Mouse (Mus musculus): Measurements from ENCODE around the gene Muc2. TPM values are rescaled to one million over a fixed set of nuclear protein-coding genes. Genes with fewer than 3 reads are reported as not detected.

The Muc2 gene
- 0.87 and 0.89 TPM in 2 replicates for polyA plus RNA-seq (2012; rRNA removed)

DNA sequence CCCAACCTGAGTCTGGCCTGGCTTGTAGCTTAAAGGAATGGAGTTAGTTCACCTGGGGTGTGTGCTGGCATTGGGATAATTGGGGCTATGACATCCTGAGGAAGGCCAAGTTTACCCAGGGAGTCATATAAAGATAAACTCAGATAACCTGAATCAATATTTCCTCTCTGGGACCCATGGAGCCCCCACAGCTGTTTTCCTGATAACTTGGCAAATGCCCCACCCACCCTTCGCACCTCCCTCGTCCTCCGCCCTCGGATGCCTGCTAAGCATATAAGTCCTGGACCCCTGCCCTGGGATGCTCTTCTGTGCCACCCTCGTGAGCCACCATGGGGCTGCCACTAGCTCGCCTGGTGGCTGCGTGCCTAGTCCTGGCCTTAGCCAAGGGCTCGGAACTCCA is at the start of gene Muc2:
TSS of gene Muc2 (plus strand) at position 301 of the 400 bp plus-strand sequence.

DNA sequence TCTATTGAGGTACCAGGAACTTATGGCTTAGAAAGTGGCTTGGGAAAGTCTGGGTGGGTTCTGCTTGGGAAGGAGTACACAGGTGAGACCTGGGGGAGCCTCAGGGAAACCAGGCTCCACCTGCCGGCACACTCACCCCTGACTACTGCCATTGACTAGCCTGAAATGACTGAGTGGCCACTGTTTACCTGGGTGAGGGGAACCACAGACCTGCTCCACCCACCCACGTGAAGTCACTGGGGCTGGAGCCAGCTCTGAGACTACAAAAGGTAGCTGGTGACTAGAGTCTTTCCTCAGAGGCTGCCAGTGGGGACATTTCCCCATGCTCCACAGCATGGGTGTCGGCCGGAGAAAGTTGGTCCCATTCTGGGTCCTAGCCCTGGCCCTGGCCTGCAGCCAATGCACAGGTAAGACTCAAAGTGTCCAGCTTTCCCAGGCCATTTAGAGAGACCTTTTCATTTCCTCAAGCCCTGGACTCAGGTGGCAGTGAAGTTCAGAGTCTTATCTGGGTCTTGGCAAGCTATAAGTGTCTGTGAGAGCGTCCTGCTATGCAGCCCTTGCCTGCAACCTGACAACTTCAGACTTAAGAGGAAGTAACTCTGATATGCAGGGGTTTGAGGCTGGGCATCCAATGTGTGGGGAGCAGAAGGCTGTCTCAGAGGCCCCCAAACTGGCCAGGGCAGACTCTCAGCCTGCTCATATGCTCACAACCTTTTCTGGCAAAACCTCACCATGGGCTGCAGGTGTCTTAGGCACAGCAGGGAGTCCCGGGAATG is 98.7 kb downstream of the Muc2 start, which contains the start of gene Muc5ac:
TSS of gene Muc5ac (plus strand) at position 296 of the 776 bp plus-strand sequence.

Other genes with a start within 250 kb of the Muc2 start
- gene Pidd1, start 246.3 kb upstream of the Muc2 start, polyA plus RNA-seq (2012; rRNA removed) = 9.0 and 10.0 TPM in 2 replicates
- gene Rplp2, start 243.0 kb upstream of the Muc2 start, polyA plus RNA-seq (2012; rRNA removed) = 868 and 877 TPM in 2 replicates
- gene Pnpla2, start 235.1 kb upstream of the Muc2 start, polyA plus RNA-seq (2012; rRNA removed) = 14.3 and 15.6 TPM in 2 replicates
- gene Cracr2b, start 229.2 kb upstream of the Muc2 start, polyA plus RNA-seq (2012; rRNA removed) = 4.8 TPM in 2 replicates
- gene Cd151, start 222.9 kb upstream of the Muc2 start, polyA plus RNA-seq (2012; rRNA removed) = 92.5 and 94.0 TPM in 2 replicates
- gene Polr2l, start 215.2 kb upstream of the Muc2 start, polyA plus RNA-seq (2012; rRNA removed) = 52.4 and 53.0 TPM in 2 replicates
- 56.0 and 60.4 TPM in 2 replicates for gene Tspan4, start 215.1 kb upstream of the Muc2 start, polyA plus RNA-seq (2012; rRNA removed)
- 37.0 and 39.7 TPM in 2 replicates for gene Chid1, start 150.5 kb upstream of the Muc2 start, polyA plus RNA-seq (2012; rRNA removed)
- 49.9 and 53.1 TPM in 2 replicates for gene Ap2a2, start 128.2 kb upstream of the Muc2 start, polyA plus RNA-seq (2012; rRNA removed)
- 0.03 TPM in 2 replicates for gene Muc6, start 35.0 kb upstream of the Muc2 start, polyA plus RNA-seq (2012; rRNA removed)
- gene Muc5ac, start 98.6 kb downstream of the Muc2 start, polyA plus RNA-seq (2012; rRNA removed) = not detected in 2 replicates
- 0.01 TPM in 1 of 2 replicates, not detected in the other for gene Muc5b, start 148.7 kb downstream of the Muc2 start, polyA plus RNA-seq (2012; rRNA removed)
- 71.5 and 82.1 TPM in 2 replicates for gene Tollip, start 228.2 kb downstream of the Muc2 start, polyA plus RNA-seq (2012; rRNA removed)